Mouse (Mus musculus): ENCODE measurements around the gene Vps33b. TPM values are rescaled to one million over a fixed set of nuclear protein-coding genes. Genes with fewer than 3 reads are reported as not detected.
"Not testable (repeated sequence)": the region's sequence is repeated elsewhere in the genome, so short reads cannot be mapped to it uniquely, and the experiment has no call there.

Vps33b gene
- total RNA-seq, 2 experiments from 2014 or later, result 2.7 to 3.0 TPM

GRCm38 (mm10) chr7:80317439-80318115, 48.1 kb downstream of the Vps33b start:
- no peak for DNase-seq (ENCODE audit: low spot score)

DNA sequence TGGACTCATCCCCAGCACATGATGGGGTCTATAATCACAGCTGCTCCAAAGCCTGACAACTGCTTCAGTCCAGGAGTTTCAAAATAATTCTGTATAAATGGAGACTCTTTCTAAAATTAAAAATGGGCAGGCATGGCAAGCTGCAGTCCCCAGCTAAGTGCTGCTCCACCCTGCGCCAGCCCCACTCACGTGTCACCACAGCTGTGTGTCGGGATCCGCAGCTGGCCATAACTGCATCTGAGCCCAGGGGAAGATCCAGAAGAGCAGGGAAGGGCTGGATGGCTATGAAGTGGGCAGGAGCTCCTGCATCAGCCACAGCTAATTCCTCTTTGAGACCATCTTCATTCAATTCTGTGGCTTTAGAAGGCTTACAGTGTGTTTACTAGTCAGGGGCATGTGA, 49.2 kb downstream of the Vps33b start:
- no peak for DNase-seq (ENCODE audit: low spot score)

DNA sequence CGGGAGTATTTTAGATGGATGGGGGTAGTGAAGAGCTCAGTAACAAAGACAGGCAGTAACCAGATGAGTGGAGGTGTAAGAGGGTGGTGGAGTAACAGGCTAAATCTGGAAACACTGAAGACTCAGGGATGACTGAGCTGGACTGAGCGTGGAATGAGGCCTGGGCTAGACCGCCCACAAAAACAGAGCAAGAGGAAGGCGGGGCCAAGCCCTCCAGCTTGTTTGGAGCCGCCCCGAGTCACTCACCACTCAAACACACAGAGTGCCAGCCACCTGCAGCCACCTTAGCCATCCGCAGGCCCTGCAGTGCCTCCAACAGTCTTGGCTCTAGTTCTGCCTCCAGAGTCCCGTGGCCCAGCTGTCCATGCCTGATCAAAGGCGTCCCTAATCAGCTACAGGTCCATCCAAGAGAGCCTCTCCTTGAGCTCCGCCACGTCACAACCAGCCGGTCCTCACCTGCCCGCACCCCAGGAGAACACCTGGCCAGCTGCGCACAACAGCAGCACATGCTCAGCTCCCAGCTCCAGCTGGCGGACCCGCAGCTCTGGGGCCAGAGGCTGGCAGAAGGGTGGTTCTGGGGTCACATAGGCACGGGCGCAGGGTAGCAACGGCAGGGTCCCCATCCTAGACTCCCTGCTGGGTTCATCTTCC, 50.5 kb downstream of the Vps33b start:
- no peak for DNase-seq (ENCODE audit: low spot score)

- no peak for DNase-seq (ENCODE audit: low spot score)
Measured at GRCm38 (mm10) chr7:80323336-80323735, 53.9 kb downstream of the Vps33b start.

- peak; percentile 94 for DNase-seq (ENCODE audit: low spot score)
Measured at GRCm38 (mm10) chr7:80324043-80324815, 54.8 kb downstream of the Vps33b start, which contains the start of gene Rccd1. Gene Rccd1, minus strand, starts transcription at chr7:80324454.

DNA sequence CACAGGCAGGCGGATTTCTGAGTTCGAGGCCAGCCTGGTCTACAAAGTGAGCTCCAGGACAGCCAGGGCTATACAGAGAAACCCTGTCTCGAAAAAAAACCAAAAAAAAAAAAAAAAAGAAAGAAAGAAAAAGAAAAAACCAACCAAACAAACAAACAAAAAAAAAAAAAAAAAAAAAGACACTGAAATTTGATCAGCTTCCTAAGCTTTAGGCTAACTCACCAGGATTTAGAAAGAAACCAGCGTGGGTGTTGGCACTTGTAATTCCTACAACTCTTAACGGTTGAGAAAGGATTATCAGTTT, 55.3 kb downstream of the Vps33b start:
- DNase-seq (ENCODE audit: low spot score), result not testable (repeated sequence)

- DNase-seq (ENCODE audit: low spot score), result no peak
Measured at GRCm38 (mm10) chr7:80325292-80325868, 55.9 kb downstream of the Vps33b start.

DNA sequence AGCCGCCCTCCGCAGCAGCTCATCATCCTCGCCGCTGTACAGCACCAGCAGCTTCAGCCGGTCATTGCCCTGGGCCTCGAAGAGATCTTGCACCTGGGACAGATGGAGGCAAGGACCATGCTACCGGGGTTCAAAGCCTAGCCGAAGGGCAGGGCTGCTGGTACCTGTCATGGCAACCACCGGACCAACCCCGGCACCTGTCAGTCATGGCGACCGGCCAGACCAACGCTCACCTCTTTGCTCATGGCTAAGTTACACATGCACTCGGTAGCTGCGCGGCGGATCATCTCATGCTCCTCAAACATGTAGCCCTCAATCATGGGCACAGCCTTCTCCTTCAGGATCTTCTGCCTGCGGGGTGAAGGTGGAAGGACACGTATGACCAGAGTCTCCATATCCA, 56.6 kb downstream of the Vps33b start:
- no peak for DNase-seq (ENCODE audit: low spot score)

DNA sequence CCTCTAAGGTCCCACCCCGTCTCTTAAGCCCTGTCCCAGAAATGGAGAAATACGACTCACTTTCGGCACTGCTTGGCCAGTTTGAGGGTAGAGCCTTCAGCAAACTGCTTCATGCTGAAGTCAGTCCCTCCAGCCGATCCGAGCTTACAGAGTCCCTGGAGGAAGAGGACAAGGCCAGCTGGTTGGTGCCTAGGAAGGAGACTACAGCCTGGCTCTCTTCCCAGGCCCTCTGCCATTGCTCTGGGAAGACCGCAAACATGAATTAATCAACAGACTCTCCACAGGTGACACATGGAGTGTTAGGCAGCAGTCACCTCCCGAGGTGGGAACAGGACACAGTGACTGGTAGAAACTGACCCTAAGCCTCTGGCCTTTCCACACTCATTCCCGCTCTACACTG, 60.8 kb downstream of the Vps33b start:
- no peak for DNase-seq (ENCODE audit: low spot score)

DNA sequence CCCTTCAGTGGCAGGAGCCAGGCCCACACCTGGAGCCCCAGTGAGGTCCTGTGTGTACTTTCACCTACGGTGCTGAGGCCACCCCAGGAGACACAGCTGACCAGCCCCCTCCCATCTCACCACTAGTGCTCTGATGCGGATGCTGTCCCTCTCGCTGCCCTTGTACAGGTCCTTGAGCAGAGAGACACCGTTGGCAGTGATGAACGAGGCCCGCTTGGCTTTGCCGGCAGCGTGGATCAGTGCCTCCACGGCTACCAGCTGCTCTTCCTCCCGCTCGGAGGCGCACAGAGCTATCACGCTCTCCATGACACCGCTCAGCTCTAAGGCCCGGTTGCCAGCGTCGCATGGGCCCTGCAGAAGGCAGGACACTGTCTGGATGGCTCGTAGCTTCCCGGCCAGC, 62.0 kb downstream of the Vps33b start:
- DNase-seq (ENCODE audit: low spot score), result no peak

DNA sequence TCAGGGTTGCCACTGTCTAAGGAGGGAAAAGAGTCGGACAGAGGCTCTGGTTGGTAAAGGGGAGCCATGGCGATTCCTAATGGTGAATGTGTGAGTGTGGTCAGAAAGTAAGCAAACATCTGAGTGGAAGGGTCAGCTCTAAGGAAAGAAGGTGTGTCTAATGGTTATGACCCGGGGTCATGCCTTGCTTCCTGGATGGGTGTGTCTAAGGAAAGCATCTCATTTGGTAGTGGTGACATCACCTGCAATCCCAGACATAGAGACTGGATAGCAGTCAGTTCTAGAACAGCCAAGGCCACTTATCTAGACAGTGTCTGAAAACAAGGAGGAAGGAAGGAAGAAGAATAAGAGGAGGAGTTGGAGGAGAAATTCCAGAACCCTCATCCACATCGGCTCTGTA, 65.4 kb downstream of the Vps33b start:
- DNase-seq (ENCODE audit: low spot score), result no peak

DNA sequence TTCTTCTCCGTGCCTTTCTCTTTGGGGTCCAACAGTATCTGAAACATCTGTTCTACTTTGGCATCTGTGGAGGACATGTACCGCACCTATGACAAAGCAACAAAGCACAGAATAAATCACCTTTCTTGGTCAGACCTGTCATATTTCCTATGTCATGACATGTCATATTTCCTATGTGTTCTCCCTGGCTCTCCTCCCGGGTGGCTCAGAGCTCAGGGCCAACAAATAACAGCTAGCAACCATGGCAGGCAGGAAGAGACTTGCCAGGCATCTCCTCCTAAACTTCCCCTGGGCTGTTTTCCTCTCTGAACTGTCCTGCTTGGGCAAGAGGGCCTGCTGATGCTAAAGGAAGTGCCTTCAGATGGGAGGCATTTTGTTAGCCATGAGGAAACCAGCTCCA, 67.5 kb downstream of the Vps33b start:
- no peak for DNase-seq (ENCODE audit: low spot score)

DNA sequence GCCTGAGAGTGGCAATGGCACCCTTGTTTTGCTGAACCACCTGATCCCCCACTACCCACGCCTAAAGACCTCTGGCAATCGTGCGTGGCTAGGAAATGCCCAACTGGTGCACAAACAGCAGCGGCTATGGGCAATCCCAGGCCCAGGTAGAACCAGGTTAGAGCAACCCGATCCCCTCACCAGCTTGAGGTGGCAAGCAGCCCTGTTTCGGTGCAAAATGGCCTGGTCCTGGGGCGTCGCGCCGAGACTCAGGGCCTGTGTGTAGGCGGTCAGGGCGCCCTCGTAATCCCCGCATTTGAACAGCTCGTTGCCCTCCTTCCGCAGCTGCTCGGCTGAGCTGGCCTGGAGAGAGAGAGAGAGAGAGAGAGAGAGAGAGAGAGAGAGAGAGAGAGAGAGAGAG, 69.9 kb downstream of the Vps33b start:
- peak; percentile 22 for DNase-seq (ENCODE audit: low spot score)

DNA sequence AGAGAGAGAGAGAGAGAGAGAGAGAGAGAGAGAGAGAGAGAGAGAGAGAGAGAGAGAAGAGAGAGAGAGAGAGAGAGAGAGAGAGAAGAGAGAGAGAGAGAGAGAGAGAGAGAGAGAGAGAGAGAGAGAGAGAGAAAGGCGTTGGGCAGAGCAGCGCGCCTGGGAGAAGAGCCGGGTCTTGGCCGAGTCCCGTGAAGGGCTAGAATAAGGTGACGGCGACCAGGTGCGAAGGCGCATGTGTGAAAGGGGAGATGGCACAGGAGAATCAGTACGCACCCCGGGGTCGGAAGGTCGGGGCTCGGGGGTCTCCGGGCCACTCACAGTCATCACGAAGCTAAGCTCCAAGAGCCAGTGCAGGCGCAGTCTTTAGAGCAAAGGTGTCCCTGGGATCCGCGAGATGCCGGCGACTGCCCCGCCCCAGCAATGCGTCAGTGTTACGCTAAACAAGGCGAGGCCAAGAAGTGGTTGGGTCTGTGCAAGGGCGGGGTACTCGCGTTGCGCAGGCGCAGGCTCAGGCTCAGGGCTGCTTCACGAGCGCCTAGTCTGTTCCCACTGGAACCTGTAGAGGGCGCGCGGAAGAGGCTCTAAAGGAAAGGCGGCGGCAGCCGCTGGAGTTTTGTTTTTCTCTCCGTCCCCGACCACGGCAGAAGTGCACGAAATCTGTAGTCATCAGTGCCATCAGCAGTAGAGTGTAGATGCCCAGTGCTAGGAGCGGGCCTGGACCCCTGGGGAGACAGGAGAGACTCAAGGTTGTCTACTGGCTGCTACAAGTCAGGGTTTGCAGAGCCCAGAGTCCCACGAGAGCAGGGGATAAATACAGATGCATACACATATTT, 70.6 kb downstream of the Vps33b start:
- DNase-seq (ENCODE audit: low spot score), result peak; percentile 99

DNA sequence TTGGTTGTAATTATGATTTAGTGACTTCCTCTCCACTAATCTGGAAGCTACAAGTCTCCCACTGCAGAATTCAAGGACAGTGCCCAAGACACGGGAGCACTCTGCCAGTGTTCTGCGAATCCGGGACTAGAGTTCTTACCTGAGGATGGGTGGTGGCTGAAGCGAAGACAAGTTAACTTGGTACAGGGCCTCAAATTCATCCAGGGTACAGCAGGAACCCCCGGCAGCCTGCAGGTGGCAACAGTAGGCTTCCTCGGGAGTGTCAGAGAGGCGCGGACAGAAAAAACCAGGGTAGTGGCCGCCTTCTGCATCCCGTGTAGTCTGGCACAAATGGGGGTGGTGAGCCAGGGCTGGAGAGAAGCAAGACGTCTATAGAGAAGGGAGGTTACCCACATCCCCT, 71.3 kb downstream of the Vps33b start, which contains the start of gene Unc45a:
Unc45a (minus strand) TSS at position 213 of the 400 bp plus-strand sequence.
- peak; percentile 73 for DNase-seq (ENCODE audit: low spot score)

Other genes with a start within 250 kb of the Vps33b start
- 10 to 100 TPM; 21.1 to 31.3 TPM for gene Zfp710, start 244.8 kb upstream of the Vps33b start, total RNA-seq (2021)
- gene Idh2, start 154.3 kb upstream of the Vps33b start, total RNA-seq (2021), result 100 to 1,000 TPM; 317 to 516 TPM
- 1 to 10 TPM; 1.2 to 1.7 TPM for gene Sema4b, start 82.8 kb upstream of the Vps33b start, total RNA-seq (2021)
- gene Cib1, start 36.8 kb upstream of the Vps33b start, total RNA-seq (2021), result 1 to 10 TPM; 5.2 to 8.8 TPM
- gene Gdpgp1, start 36.8 kb upstream of the Vps33b start, total RNA-seq (2021), result under 1 TPM; 0.81 to 0.91 TPM
- gene Ttll13, start 23.3 kb upstream of the Vps33b start, total RNA-seq (2021), result under 1 TPM in 1 of 2 experiments, not detected in 1; 0.18 TPM
- 10 to 100 TPM; 20.7 to 22.5 TPM for gene Ngrn, start 8.4 kb upstream of the Vps33b start, total RNA-seq (2021)
- gene Prc1, start 24.8 kb downstream of the Vps33b start, total RNA-seq (2021), result under 1 TPM in 1 of 2 experiments, not detected in 1; 0.19 TPM
- 1 to 10 TPM; 6.7 to 7.8 TPM for gene Rccd1, start 54.8 kb downstream of the Vps33b start, total RNA-seq (2021)
- 10 to 100 TPM in 1 of 2 experiments, 1 to 10 TPM in 1; 9.9 to 10.1 TPM for gene Unc45a, start 71.4 kb downstream of the Vps33b start, total RNA-seq (2021)
- gene Hddc3, start 73.5 kb downstream of the Vps33b start, total RNA-seq (2021), result 10 to 100 TPM; 28.8 to 31.7 TPM
- 100 to 1,000 TPM; 132 to 136 TPM for gene Man2a2, start 101.7 kb downstream of the Vps33b start, total RNA-seq (2021)
- 1 to 10 TPM; 2.0 to 3.5 TPM for gene Fes, start 118.3 kb downstream of the Vps33b start, total RNA-seq (2021)
- 10 to 100 TPM; 52.8 to 53.9 TPM for gene Furin, start 135.8 kb downstream of the Vps33b start, total RNA-seq (2021)

All from gastrocnemius, adult 18-20 months (tissue).